Mouse (Mus musculus): ENCODE results near the gene Epn2. TPM values are rescaled to one million over a fixed set of nuclear protein-coding genes. Genes with fewer than 3 reads are reported as not detected.

Epn2 gene
- polyA plus RNA-seq (2015; fragmentation: Nextera tagmentation; extraction: Ambion mirVana): 22.1 and 22.4 TPM in 2 replicates

- ATAC-seq (replicated peaks; ENCODE audit: low FRiP score, low read depth) (peak; percentile 93), DNase-seq (ENCODE audit: low spot score) (peak; percentile 82)
- under 1% methylated on average over 71 of the region's 93 CpGs for WGBS
- no peaks in the 10 kb centered on the region for H3K27me3 ChIP-seq (ENCODE audit: insufficient read depth, low read length)
- peak within 1 kb of the TSS; percentile 82 for H3K9ac ChIP-seq (ENCODE audit: low read depth, low read length)
- no peaks in the 10 kb centered on the region for H3K9me3 ChIP-seq (replicated peaks; ENCODE audit: low read length)
- TF ChIP-seq CTCF (IDR thresholded peaks at IDR 0.05; ENCODE audit: low read depth): peak; percentile 46
- peak within 1 kb of the TSS; percentile 88 for H3K27ac ChIP-seq
- H3K4me3 ChIP-seq (replicated peaks; ENCODE audit: low read depth, low read length): peak within 1 kb of the TSS; percentile 79
- peak within 1 kb of the TSS; percentile 95 for H3K4me2 ChIP-seq (ENCODE audit: low read length)
- no peaks in the 10 kb centered on the region for H3K36me3 ChIP-seq (ENCODE audit: insufficient read depth, low read length)
- peaks cover 11% of the 10 kb centered on the region for H3K4me1 ChIP-seq (replicated peaks; ENCODE audit: insufficient read depth, low read length)
Observed at GRCm38 (mm10) chr11:61578983-61579877, at the start of gene Epn2. Gene Epn2 (minus strand): TSS chr11:61579687.

- WGBS: 92% methylated on average over 1 of the region's 1 CpGs
- H3K4me2 ChIP-seq (ENCODE audit: low read length): no peak overlapping the region
- ATAC-seq (replicated peaks; ENCODE audit: low FRiP score, low read depth) (no peak), DNase-seq (ENCODE audit: low spot score) (no peak)
- H3K9ac ChIP-seq (ENCODE audit: low read depth, low read length): no peak overlapping the region
- no peak overlapping the region for H3K4me3 ChIP-seq (replicated peaks; ENCODE audit: low read depth, low read length)
- no peak overlapping the region for H3K27ac ChIP-seq
- H3K36me3 ChIP-seq (ENCODE audit: insufficient read depth, low read length): no peaks in the 10 kb centered on the region
- no peak for TF ChIP-seq CTCF (IDR thresholded peaks at IDR 0.05; ENCODE audit: low read depth)
- H3K27me3 ChIP-seq (ENCODE audit: insufficient read depth, low read length): no peaks in the 10 kb centered on the region
- no peaks in the 10 kb centered on the region for H3K9me3 ChIP-seq (replicated peaks; ENCODE audit: low read length)
- H3K4me1 ChIP-seq (replicated peaks; ENCODE audit: insufficient read depth, low read length): no peaks in the 10 kb centered on the region
Observed at GRCm38 (mm10) chr11:61626509-61626908, 47.0 kb upstream of the Epn2 start.

GRCm38 (mm10) chr11:61625136-61625535, 45.6 kb upstream of the Epn2 start:
- 74% methylated on average over 7 of the region's 7 CpGs for WGBS
- no peaks in the 10 kb centered on the region for H3K36me3 ChIP-seq (ENCODE audit: insufficient read depth, low read length)
- TF ChIP-seq CTCF (IDR thresholded peaks at IDR 0.05; ENCODE audit: low read depth): no peak

GRCm38 (mm10) chr11:61620762-61621161, 41.3 kb upstream of the Epn2 start:
- H3K4me2 ChIP-seq (ENCODE audit: low read length): peak overlapping the region; percentile 72
- no peaks in the 10 kb centered on the region for H3K9me3 ChIP-seq (replicated peaks; ENCODE audit: low read length)
- H3K27me3 ChIP-seq (ENCODE audit: insufficient read depth, low read length): no peaks in the 10 kb centered on the region
- no peak for DNase-seq (ENCODE audit: low spot score)
- H3K27ac ChIP-seq: no peak overlapping the region
- H3K36me3 ChIP-seq (ENCODE audit: insufficient read depth, low read length): no peaks in the 10 kb centered on the region
- no peak for TF ChIP-seq CTCF (IDR thresholded peaks at IDR 0.05; ENCODE audit: low read depth)
- 0 out of 2 replicates have a peak, but pooled peaks cover 1% of the 10 kb centered on the region for H3K4me1 ChIP-seq (replicated peaks; ENCODE audit: insufficient read depth, low read length)
- 69% methylated on average over 8 of the region's 8 CpGs for WGBS
- H3K4me3 ChIP-seq (replicated peaks; ENCODE audit: low read depth, low read length): peak overlapping the region; percentile 35
- no peak for ATAC-seq (replicated peaks; ENCODE audit: low FRiP score, low read depth)
- peak overlapping the region; percentile 59; the same call in 1 of the 2 replicates for H3K9ac ChIP-seq (ENCODE audit: low read depth, low read length)

More at GRCm38 (mm10) chr11:61625136-61625535, 45.6 kb upstream of the Epn2 start:
- Histone ChIP-seq H3K27ac (no peak overlapping the region), H3K27me3 (ENCODE audit: insufficient read depth, low read length) (no peaks in the 10 kb centered on the region), H3K4me3 (replicated peaks; ENCODE audit: low read depth, low read length) (no peak overlapping the region), H3K9ac (ENCODE audit: low read depth, low read length) (no peak overlapping the region), H3K9me3 (replicated peaks; ENCODE audit: low read length) (no peaks in the 10 kb centered on the region), H3K4me1 (replicated peaks; ENCODE audit: insufficient read depth, low read length) (no peaks in the 10 kb centered on the region), H3K4me2 (ENCODE audit: low read length) (no peak overlapping the region)
- DNase-seq (ENCODE audit: low spot score): no peak
- ATAC-seq (replicated peaks; ENCODE audit: low FRiP score, low read depth): no peak

GRCm38 (mm10) chr11:61620254-61620670, 40.8 kb upstream of the Epn2 start:
- peak overlapping the region; percentile 72 for H3K4me2 ChIP-seq (ENCODE audit: low read length)
- H3K27me3 ChIP-seq (ENCODE audit: insufficient read depth, low read length): no peaks in the 10 kb centered on the region
- DNase-seq (ENCODE audit: low spot score): peak; percentile 93
- no peaks in the 10 kb centered on the region for H3K9me3 ChIP-seq (replicated peaks; ENCODE audit: low read length)
- TF ChIP-seq CTCF (IDR thresholded peaks at IDR 0.05; ENCODE audit: low read depth): peak; percentile 82
- WGBS: under 1% methylated on average over 17 of the region's 17 CpGs
- peak overlapping the region; percentile 57 for H3K27ac ChIP-seq
- H3K9ac ChIP-seq (ENCODE audit: low read depth, low read length): peak overlapping the region; percentile 59
- peak; percentile 37 for ATAC-seq (replicated peaks; ENCODE audit: low FRiP score, low read depth)
- peak overlapping the region; percentile 35 for H3K4me3 ChIP-seq (replicated peaks; ENCODE audit: low read depth, low read length)
- no peaks in the 10 kb centered on the region for H3K36me3 ChIP-seq (ENCODE audit: insufficient read depth, low read length)
- H3K4me1 ChIP-seq (replicated peaks; ENCODE audit: insufficient read depth, low read length): 0 out of 2 replicates have a peak, but pooled peaks cover 4% of the 10 kb centered on the region

- Histone ChIP-seq H3K27me3 (ENCODE audit: insufficient read depth, low read length) (no peaks in the 10 kb centered on the region), H3K4me3 (replicated peaks; ENCODE audit: low read depth, low read length) (peak overlapping the region; percentile 35), H3K9ac (ENCODE audit: low read depth, low read length) (peak overlapping the region; percentile 59), H3K27ac (peak overlapping the region; percentile 57), H3K9me3 (replicated peaks; ENCODE audit: low read length) (no peaks in the 10 kb centered on the region), H3K4me2 (ENCODE audit: low read length) (peak overlapping the region; percentile 72), H3K4me1 (replicated peaks; ENCODE audit: insufficient read depth, low read length) (0 out of 2 replicates have a peak, but pooled peaks cover 4% of the 10 kb centered on the region), H3K36me3 (ENCODE audit: insufficient read depth, low read length) (no peaks in the 10 kb centered on the region)
- 0% methylated on average over 17 of the region's 17 CpGs for WGBS
- TF ChIP-seq CTCF (IDR thresholded peaks at IDR 0.05; ENCODE audit: low read depth): peak; percentile 69
- ATAC-seq (replicated peaks; ENCODE audit: low FRiP score, low read depth) (peak; percentile 67), DNase-seq (ENCODE audit: low spot score) (peak; percentile 80)
Observed at GRCm38 (mm10) chr11:61619791-61620241, 40.3 kb upstream of the Epn2 start.
